Mouse (Mus musculus): ENCODE data around the gene Rpl27a. TPM values are rescaled to one million over a fixed set of nuclear protein-coding genes. Genes with fewer than 3 reads are reported as not detected.

The Rpl27a gene
- polyA plus RNA-seq, 1 experiment = 640 TPM

DNA sequence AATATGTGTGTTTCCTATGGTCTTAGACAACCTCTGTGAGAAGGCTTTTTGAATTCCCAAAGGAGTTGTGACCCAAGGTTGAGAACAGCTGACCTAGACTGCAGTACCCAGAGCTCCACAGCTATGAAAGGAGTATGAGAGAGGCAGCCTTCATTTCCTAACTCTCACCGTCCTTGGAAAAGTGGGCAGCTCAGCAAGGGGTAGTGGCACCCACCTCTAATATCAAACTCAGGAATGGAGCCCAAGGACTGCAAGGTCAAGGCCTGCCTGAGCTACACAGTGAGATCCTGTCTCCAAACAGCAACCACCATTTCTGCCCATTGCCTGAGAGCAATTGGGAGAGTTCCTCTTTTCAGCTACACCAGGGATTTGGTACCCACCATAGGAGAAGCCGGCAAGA lies 10.8 kb downstream of the Rpl27a start:
- no peak overlapping the region for H3K27ac ChIP-seq (ENCODE audit: insufficient read depth, low read length)
- no peak overlapping the region for H3K4me3 ChIP-seq (ENCODE audit: low read depth, low read length)
- no peak overlapping the region for H3K9ac ChIP-seq (ENCODE audit: low read depth, poor library complexity, severe bottlenecking)
- H3K4me1 ChIP-seq (ENCODE audit: control insufficient read depth, insufficient read depth, low read length) = no peaks in the 10 kb centered on the region
- no peak for TF ChIP-seq CTCF (IDR thresholded peaks at IDR 0.05; ENCODE audit: low read depth, low read length)
- H3K36me3 ChIP-seq (ENCODE audit: control insufficient read depth, insufficient read depth, low read length, poor library complexity, severe bottlenecking) = peaks cover 4% of the 10 kb centered on the region
- no peaks in the 10 kb centered on the region for H3K27me3 ChIP-seq (ENCODE audit: control insufficient read depth, insufficient read depth, low read length, poor library complexity, severe bottlenecking)
- H3K9me3 ChIP-seq (replicated peaks; ENCODE audit: control insufficient read depth, insufficient read depth, low read length, poor library complexity, severe bottlenecking) = no peaks in the 10 kb centered on the region

- no peaks in the 10 kb centered on the region for H3K4me1 ChIP-seq (ENCODE audit: control insufficient read depth, insufficient read depth, low read length)
- no peak overlapping the region for H3K4me3 ChIP-seq (ENCODE audit: low read depth, low read length)
- no peaks in the 10 kb centered on the region for H3K9me3 ChIP-seq (replicated peaks; ENCODE audit: control insufficient read depth, insufficient read depth, low read length, poor library complexity, severe bottlenecking)
- H3K36me3 ChIP-seq (ENCODE audit: control insufficient read depth, insufficient read depth, low read length, poor library complexity, severe bottlenecking) = no peaks in the 10 kb centered on the region
- no peaks in the 10 kb centered on the region for H3K27me3 ChIP-seq (ENCODE audit: control insufficient read depth, insufficient read depth, low read length, poor library complexity, severe bottlenecking)
- TF ChIP-seq CTCF (IDR thresholded peaks at IDR 0.05; ENCODE audit: low read depth, low read length) = no peak
- no peak overlapping the region for H3K27ac ChIP-seq (ENCODE audit: insufficient read depth, low read length)
- no peak overlapping the region for H3K9ac ChIP-seq (ENCODE audit: low read depth, poor library complexity, severe bottlenecking)
Observed at GRCm38 (mm10) chr7:109531501-109531900, 12.6 kb downstream of the Rpl27a start.

DNA sequence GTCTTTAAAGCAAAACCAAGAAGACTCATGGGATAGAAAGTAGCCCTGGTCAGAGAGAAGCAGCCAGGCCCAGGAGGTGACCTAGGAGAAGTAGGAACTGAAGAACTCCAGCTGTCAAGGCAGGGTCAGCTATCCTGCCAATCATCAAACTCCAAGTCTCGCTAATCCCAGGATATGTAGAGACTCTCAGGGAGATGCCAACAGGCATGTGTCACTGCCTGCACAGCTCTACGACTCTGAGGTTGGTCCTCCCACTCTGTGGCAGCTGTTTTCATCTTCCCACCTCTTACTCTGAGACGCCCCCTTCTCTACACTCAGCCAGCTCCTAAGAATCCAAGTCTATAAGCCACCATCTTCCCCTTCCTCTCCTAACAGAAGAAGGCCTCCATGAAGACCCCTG lies 13.7 kb downstream of the Rpl27a start:
- no peak overlapping the region for H3K4me3 ChIP-seq (ENCODE audit: low read depth, low read length)
- no peaks in the 10 kb centered on the region for H3K9me3 ChIP-seq (replicated peaks; ENCODE audit: control insufficient read depth, insufficient read depth, low read length, poor library complexity, severe bottlenecking)
- H3K4me1 ChIP-seq (ENCODE audit: control insufficient read depth, insufficient read depth, low read length) = no peaks in the 10 kb centered on the region
- TF ChIP-seq EP300 (IDR thresholded peaks at IDR 0.05; ENCODE audit: insufficient read depth, low read depth, low read length) (no peak), CTCF (IDR thresholded peaks at IDR 0.05; ENCODE audit: low read depth, low read length) (no peak), POLR2A (IDR thresholded peaks at IDR 0.05; ENCODE audit: insufficient read depth, low read length) (no peak)
- H3K27me3 ChIP-seq (ENCODE audit: control insufficient read depth, insufficient read depth, low read length, poor library complexity, severe bottlenecking) = no peaks in the 10 kb centered on the region
- H3K9ac ChIP-seq (ENCODE audit: low read depth, poor library complexity, severe bottlenecking) = no peak overlapping the region
- H3K36me3 ChIP-seq (ENCODE audit: control insufficient read depth, insufficient read depth, low read length, poor library complexity, severe bottlenecking) = no peaks in the 10 kb centered on the region
- no peak overlapping the region for H3K27ac ChIP-seq (ENCODE audit: insufficient read depth, low read length)

DNA sequence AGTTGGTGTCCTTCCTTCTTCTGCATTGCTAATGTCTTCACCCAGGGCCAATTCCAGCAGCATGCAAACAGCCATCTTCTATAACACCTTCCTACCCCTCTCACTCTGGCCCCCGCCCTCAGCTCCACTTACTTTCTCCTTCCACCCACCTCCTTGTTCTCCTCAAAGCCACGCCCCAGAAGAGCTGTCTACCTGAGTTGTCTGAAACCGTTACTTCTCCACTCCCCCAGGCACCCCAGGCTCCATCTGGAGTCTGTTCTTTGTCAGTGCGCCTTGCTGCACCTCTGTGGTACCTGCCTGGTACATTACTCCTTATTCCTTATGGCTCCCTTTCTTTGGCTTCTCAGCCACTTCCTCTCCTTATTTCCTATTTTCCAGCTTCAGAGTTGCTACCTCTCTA lies 14.2 kb downstream of the Rpl27a start:
- Histone ChIP-seq H3K9me3 (replicated peaks; ENCODE audit: control insufficient read depth, insufficient read depth, low read length, poor library complexity, severe bottlenecking) (no peaks in the 10 kb centered on the region), H3K4me3 (ENCODE audit: low read depth, low read length) (no peak overlapping the region), H3K27ac (ENCODE audit: insufficient read depth, low read length) (no peak overlapping the region), H3K9ac (ENCODE audit: low read depth, poor library complexity, severe bottlenecking) (no peak overlapping the region), H3K36me3 (ENCODE audit: control insufficient read depth, insufficient read depth, low read length, poor library complexity, severe bottlenecking) (no peaks in the 10 kb centered on the region), H3K4me1 (ENCODE audit: control insufficient read depth, insufficient read depth, low read length) (no peaks in the 10 kb centered on the region), H3K27me3 (ENCODE audit: control insufficient read depth, insufficient read depth, low read length, poor library complexity, severe bottlenecking) (no peaks in the 10 kb centered on the region)
- TF ChIP-seq EP300 (IDR thresholded peaks at IDR 0.05; ENCODE audit: insufficient read depth, low read depth, low read length) (no peak), POLR2A (IDR thresholded peaks at IDR 0.05; ENCODE audit: insufficient read depth, low read length) (no peak), CTCF (IDR thresholded peaks at IDR 0.05; ENCODE audit: low read depth, low read length) (no peak)

GRCm38 (mm10) chr7:109533888-109534287 lies 14.9 kb downstream of the Rpl27a start:
- Histone ChIP-seq H3K36me3 (ENCODE audit: control insufficient read depth, insufficient read depth, low read length, poor library complexity, severe bottlenecking) (no peaks in the 10 kb centered on the region), H3K27ac (ENCODE audit: insufficient read depth, low read length) (no peak overlapping the region), H3K9ac (ENCODE audit: low read depth, poor library complexity, severe bottlenecking) (no peak overlapping the region), H3K9me3 (replicated peaks; ENCODE audit: control insufficient read depth, insufficient read depth, low read length, poor library complexity, severe bottlenecking) (no peaks in the 10 kb centered on the region), H3K4me3 (ENCODE audit: low read depth, low read length) (no peak overlapping the region), H3K27me3 (ENCODE audit: control insufficient read depth, insufficient read depth, low read length, poor library complexity, severe bottlenecking) (no peaks in the 10 kb centered on the region), H3K4me1 (ENCODE audit: control insufficient read depth, insufficient read depth, low read length) (no peaks in the 10 kb centered on the region)
- TF ChIP-seq POLR2A (IDR thresholded peaks at IDR 0.05; ENCODE audit: insufficient read depth, low read length) = no peak
- no peak for TF ChIP-seq EP300 (IDR thresholded peaks at IDR 0.05; ENCODE audit: insufficient read depth, low read depth, low read length)
- TF ChIP-seq CTCF (IDR thresholded peaks at IDR 0.05; ENCODE audit: low read depth, low read length) = no peak

GRCm38 (mm10) chr7:109534921-109535320 lies 16.0 kb downstream of the Rpl27a start:
- H3K4me1 ChIP-seq (ENCODE audit: control insufficient read depth, insufficient read depth, low read length) = no peaks in the 10 kb centered on the region
- H3K36me3 ChIP-seq (ENCODE audit: control insufficient read depth, insufficient read depth, low read length, poor library complexity, severe bottlenecking) = no peaks in the 10 kb centered on the region
- TF ChIP-seq CTCF (IDR thresholded peaks at IDR 0.05; ENCODE audit: low read depth, low read length) = no peak
- no peak for TF ChIP-seq EP300 (IDR thresholded peaks at IDR 0.05; ENCODE audit: insufficient read depth, low read depth, low read length)
- no peak for TF ChIP-seq POLR2A (IDR thresholded peaks at IDR 0.05; ENCODE audit: insufficient read depth, low read length)

More at GRCm38 (mm10) chr7:109534921-109535320, 16.0 kb downstream of the Rpl27a start:
- H3K4me3 ChIP-seq (ENCODE audit: low read depth, low read length) = no peak overlapping the region
- no peak overlapping the region for H3K9ac ChIP-seq (ENCODE audit: low read depth, poor library complexity, severe bottlenecking)
- no peak overlapping the region for H3K27ac ChIP-seq (ENCODE audit: insufficient read depth, low read length)
- no peaks in the 10 kb centered on the region for H3K9me3 ChIP-seq (replicated peaks; ENCODE audit: control insufficient read depth, insufficient read depth, low read length, poor library complexity, severe bottlenecking)
- no peaks in the 10 kb centered on the region for H3K27me3 ChIP-seq (ENCODE audit: control insufficient read depth, insufficient read depth, low read length, poor library complexity, severe bottlenecking)
